Mouse (Mus musculus): ENCODE measurements at regions not wholly inside any gene's neighbourhood (a gene's known extent, or its start where the extent isn't known, plus 50 kb on each side); places are given as distances from the start of the nearest gene placed in this dataset.

GRCm38 (mm10) chr10:105704472-105705235, 130.4 kb upstream of the Tmtc2 start:
- DNase-seq (ENCODE audit: low read depth): no peak
- TF ChIP-seq POLR2A (IDR thresholded peaks at IDR 0.05; ENCODE audit: borderline replicate concordance, extremely low read depth, insufficient read depth, insufficient read length, poor library complexity, severe bottlenecking) (no peak), CTCF (IDR thresholded peaks at IDR 0.05; ENCODE audit: borderline replicate concordance, extremely low read depth, insufficient read depth, insufficient read length) (no peak)

GRCm38 (mm10) chr10:105693131-105693530, 118.9 kb upstream of the Tmtc2 start:
- no peak for TF ChIP-seq CTCF (IDR thresholded peaks at IDR 0.05; ENCODE audit: borderline replicate concordance, extremely low read depth, insufficient read depth, insufficient read length)
- DNase-seq (ENCODE audit: low read depth): no peak

GRCm38 (mm10) chr10:105689388-105689787, 115.1 kb upstream of the Tmtc2 start:
- peak; percentile 76 for DNase-seq (ENCODE audit: low read depth)
- TF ChIP-seq POLR2A (IDR thresholded peaks at IDR 0.05; ENCODE audit: borderline replicate concordance, extremely low read depth, insufficient read depth, insufficient read length, poor library complexity, severe bottlenecking) (no peak), CTCF (IDR thresholded peaks at IDR 0.05; ENCODE audit: borderline replicate concordance, extremely low read depth, insufficient read depth, insufficient read length) (no peak)

GRCm38 (mm10) chr10:105688879-105689278, 114.6 kb upstream of the Tmtc2 start:
- TF ChIP-seq CTCF (IDR thresholded peaks at IDR 0.05; ENCODE audit: borderline replicate concordance, extremely low read depth, insufficient read depth, insufficient read length) (no peak), POLR2A (IDR thresholded peaks at IDR 0.05; ENCODE audit: borderline replicate concordance, extremely low read depth, insufficient read depth, insufficient read length, poor library complexity, severe bottlenecking) (no peak)
- DNase-seq (ENCODE audit: low read depth): peak; percentile 50

- no peak for DNase-seq (ENCODE audit: low read depth)
- TF ChIP-seq CTCF (IDR thresholded peaks at IDR 0.05; ENCODE audit: borderline replicate concordance, extremely low read depth, insufficient read depth, insufficient read length): no peak
Measured at GRCm38 (mm10) chr10:105686876-105687275, 112.6 kb upstream of the Tmtc2 start.

GRCm38 (mm10) chr10:105679598-105679997, 105.3 kb upstream of the Tmtc2 start:
- DNase-seq (ENCODE audit: low read depth): no peak
- no peak for TF ChIP-seq CTCF (IDR thresholded peaks at IDR 0.05; ENCODE audit: borderline replicate concordance, extremely low read depth, insufficient read depth, insufficient read length)
- no peak for TF ChIP-seq POLR2A (IDR thresholded peaks at IDR 0.05; ENCODE audit: borderline replicate concordance, extremely low read depth, insufficient read depth, insufficient read length, poor library complexity, severe bottlenecking)

- DNase-seq (ENCODE audit: low read depth): no peak
- TF ChIP-seq POLR2A (IDR thresholded peaks at IDR 0.05; ENCODE audit: borderline replicate concordance, extremely low read depth, insufficient read depth, insufficient read length, poor library complexity, severe bottlenecking): no peak
- no peak for TF ChIP-seq CTCF (IDR thresholded peaks at IDR 0.05; ENCODE audit: borderline replicate concordance, extremely low read depth, insufficient read depth, insufficient read length)
Measured at GRCm38 (mm10) chr10:105666959-105667358, 92.7 kb upstream of the Tmtc2 start.

GRCm38 (mm10) chr10:105660761-105661160, 86.5 kb upstream of the Tmtc2 start:
- no peak for DNase-seq (ENCODE audit: low read depth)
- TF ChIP-seq CTCF (IDR thresholded peaks at IDR 0.05; ENCODE audit: borderline replicate concordance, extremely low read depth, insufficient read depth, insufficient read length): no peak
- TF ChIP-seq POLR2A (IDR thresholded peaks at IDR 0.05; ENCODE audit: borderline replicate concordance, extremely low read depth, insufficient read depth, insufficient read length, poor library complexity, severe bottlenecking): no peak

- TF ChIP-seq CTCF (IDR thresholded peaks at IDR 0.05; ENCODE audit: borderline replicate concordance, extremely low read depth, insufficient read depth, insufficient read length): no peak
- TF ChIP-seq POLR2A (IDR thresholded peaks at IDR 0.05; ENCODE audit: borderline replicate concordance, extremely low read depth, insufficient read depth, insufficient read length, poor library complexity, severe bottlenecking): no peak
- peak; percentile 24 for DNase-seq (ENCODE audit: low read depth)
Measured at GRCm38 (mm10) chr10:105656788-105657187, 82.5 kb upstream of the Tmtc2 start.

GRCm38 (mm10) chr10:105652475-105652874, 78.2 kb upstream of the Tmtc2 start:
- no peak for DNase-seq (ENCODE audit: low read depth)
- no peak for TF ChIP-seq CTCF (IDR thresholded peaks at IDR 0.05; ENCODE audit: borderline replicate concordance, extremely low read depth, insufficient read depth, insufficient read length)
- no peak for TF ChIP-seq POLR2A (IDR thresholded peaks at IDR 0.05; ENCODE audit: borderline replicate concordance, extremely low read depth, insufficient read depth, insufficient read length, poor library complexity, severe bottlenecking)

GRCm38 (mm10) chr10:105639011-105639451, 64.8 kb upstream of the Tmtc2 start:
- TF ChIP-seq CTCF (IDR thresholded peaks at IDR 0.05; ENCODE audit: borderline replicate concordance, extremely low read depth, insufficient read depth, insufficient read length): no peak
- TF ChIP-seq POLR2A (IDR thresholded peaks at IDR 0.05; ENCODE audit: borderline replicate concordance, extremely low read depth, insufficient read depth, insufficient read length, poor library complexity, severe bottlenecking): no peak
- peak; percentile 85 for DNase-seq (ENCODE audit: low read depth)

GRCm38 (mm10) chr10:105638500-105638899, 64.2 kb upstream of the Tmtc2 start:
- TF ChIP-seq POLR2A (IDR thresholded peaks at IDR 0.05; ENCODE audit: borderline replicate concordance, extremely low read depth, insufficient read depth, insufficient read length, poor library complexity, severe bottlenecking): no peak
- no peak for TF ChIP-seq CTCF (IDR thresholded peaks at IDR 0.05; ENCODE audit: borderline replicate concordance, extremely low read depth, insufficient read depth, insufficient read length)

More at GRCm38 (mm10) chr10:105638500-105638899, 64.2 kb upstream of the Tmtc2 start:
- DNase-seq (ENCODE audit: low read depth): peak; percentile 53
